Mouse (Mus musculus) frontal cortex, adult (tissue): Measurements from ENCODE around the gene Bloc1s5.
"Not testable (repeated sequence)": the region's sequence is repeated elsewhere in the genome, so short reads cannot be mapped to it uniquely, and the experiment has no call there.

ENCODE experiments used
- ATAC-seq: cut with Nextera tagmentation; 2 replicates; pipeline ENCODE4 v1.9.2; 2017; ENCODE audit warnings: mild to moderate bottlenecking, moderate library complexity, mixed read lengths; ENCODE audit not compliant: low TSS enrichment

Gene Bloc1s5

DNA sequence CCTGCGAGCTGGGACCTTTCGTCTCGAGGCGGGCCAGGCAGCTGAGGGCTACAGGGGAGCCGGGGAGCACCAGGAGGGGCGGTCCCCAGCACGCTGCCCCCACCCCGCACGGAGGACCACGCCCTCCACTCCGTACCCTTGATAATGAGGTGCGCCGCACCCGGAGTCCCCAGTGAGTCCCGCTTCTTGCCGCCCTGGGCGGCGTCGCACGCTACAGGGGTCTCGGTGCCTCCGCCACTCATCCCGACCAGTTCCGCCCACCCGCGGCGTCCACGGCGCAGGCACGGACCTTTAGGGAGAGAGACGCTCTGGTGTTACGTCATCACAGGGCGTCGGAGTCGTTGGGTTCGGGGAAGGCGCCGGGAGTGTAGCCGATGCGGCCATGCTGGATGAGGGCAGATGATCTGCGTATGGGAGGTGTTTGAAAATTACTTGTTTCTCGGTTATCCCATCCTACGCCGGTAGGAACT lies at the start of gene Bloc1s5:
Bloc1s5 (minus strand) TSS at position 310 of the 470 bp plus-strand sequence.
- ATAC-seq, result peak; percentile 91

DNA sequence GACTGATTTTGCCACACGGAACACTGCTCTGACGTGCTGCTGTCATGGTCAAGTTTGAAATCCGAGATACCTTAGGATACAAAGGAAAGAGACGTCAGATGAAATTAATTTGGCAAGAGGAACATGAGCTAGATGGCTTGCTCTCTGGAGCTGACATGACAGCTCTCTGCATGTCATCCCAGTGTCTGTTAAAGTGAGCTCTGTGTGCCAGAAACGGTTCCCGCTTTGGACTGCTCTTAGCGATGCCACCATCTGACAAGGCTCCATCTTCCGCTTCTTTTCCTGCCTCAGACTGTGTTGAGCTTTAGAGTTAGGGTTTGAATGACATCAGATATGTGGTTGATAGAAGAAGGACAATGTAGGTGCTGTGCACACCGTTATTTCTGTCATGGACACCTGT lies 37.4 kb upstream of the Bloc1s5 start:
- ATAC-seq, result no peak

DNA sequence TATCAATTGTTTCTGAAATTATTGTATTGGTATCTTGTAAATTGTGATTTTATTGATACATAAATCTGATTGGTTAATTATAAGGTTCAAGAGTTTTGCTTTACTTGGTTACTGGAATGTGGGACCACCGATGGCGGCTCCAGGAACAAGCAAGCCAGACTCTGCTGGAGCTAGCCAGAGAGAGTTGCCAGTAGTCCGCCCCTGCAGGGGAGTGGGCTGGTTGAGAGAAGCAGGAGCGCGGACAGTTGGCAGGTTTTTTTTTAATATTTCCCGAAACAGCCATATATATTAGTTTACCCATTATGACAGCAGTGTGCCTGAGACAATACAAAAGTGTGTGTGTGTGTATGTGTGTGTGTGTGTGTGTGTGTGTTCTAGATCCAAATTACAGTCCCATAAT lies 36.5 kb upstream of the Bloc1s5 start:
- not testable (repeated sequence) for ATAC-seq

DNA sequence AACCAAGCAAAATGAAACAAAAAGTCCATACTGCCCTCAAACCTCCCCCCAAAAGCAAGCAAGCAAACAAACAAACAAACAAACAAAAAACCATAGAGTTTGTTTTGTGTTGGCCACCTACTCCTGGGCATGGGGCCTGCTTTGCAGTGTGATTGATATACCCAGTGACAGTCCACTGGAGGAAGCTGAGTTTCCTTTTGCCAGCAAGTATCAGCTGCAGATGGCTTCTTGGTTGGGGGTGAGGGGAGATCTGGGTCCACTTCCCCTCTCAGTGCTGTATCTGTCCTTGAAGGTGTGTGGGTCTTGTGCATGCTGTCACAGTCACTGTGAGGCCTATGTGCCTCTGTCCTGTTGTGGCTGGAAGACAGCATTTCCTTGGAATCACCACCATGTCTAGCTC lies 35.1 kb upstream of the Bloc1s5 start:
- ATAC-seq, result no peak

DNA sequence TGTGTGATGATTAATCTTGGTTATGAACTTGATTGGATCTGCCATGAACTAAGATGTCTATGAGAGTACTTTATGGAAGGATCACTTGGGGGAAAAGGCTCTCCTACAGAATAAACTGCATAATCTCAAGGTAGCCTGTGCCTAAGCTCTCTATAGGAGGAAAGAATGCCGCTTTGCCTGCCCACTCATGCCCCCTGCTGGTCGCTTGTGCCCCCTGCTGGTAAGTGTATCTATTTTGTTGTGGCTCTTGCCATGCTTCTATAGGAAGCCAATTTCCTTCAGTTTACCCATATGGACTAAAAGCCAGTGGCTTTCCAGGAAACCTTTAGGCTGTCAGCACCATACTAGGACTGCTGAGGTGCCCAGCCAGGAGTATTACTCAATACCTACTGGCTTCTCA lies 33.6 kb upstream of the Bloc1s5 start:
- peak; percentile 57; the same call in 1 of the 2 replicates for ATAC-seq

DNA sequence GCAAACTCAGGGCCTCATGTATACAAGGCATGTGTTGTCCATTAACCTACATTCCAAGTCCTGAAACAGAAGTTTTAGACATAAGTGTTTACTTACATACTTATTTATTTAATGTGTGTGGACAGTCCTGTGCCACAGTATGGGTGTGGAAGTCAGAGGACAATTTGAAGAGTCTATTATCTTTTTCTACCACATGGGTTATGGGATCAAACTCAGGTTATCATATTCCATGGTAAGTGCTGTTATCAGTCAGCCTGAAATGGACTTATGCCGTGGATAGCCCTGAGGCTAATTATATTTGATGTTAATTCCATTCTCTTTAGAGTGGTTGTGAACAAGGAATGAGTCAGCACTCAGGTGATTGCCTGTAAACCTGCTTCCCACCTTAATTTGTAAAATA lies 29.8 kb upstream of the Bloc1s5 start:
- no peak for ATAC-seq

DNA sequence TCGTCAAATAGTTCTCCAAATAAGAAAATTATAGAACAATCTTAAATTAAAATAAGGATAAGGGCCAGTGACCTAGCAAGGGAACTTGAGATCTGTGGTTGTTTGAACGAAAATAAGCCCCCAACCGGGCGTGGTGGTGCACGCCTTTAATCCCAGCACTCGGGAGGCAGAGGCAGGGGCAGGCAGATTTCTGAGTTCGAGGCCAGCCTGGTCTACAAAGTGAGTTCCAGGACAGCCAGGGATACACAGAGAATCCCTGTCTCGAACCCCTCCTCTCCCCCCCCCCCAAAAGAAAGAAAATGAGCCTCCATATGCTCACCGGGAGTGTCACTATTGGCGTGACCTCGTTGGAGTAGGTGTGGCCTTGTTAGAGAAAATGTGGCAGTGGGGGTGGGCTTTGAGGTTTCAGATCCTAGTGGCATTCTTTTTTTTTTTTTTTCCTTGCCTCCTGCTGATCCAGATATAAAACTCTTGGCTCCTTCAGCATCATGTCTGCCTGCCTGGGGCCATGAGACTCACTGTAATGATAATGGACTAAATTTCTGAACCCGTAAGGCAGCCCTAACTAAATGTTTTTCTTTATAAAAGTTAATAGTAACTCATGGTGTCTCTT lies 24.7 kb upstream of the Bloc1s5 start:
- no peak for ATAC-seq

DNA sequence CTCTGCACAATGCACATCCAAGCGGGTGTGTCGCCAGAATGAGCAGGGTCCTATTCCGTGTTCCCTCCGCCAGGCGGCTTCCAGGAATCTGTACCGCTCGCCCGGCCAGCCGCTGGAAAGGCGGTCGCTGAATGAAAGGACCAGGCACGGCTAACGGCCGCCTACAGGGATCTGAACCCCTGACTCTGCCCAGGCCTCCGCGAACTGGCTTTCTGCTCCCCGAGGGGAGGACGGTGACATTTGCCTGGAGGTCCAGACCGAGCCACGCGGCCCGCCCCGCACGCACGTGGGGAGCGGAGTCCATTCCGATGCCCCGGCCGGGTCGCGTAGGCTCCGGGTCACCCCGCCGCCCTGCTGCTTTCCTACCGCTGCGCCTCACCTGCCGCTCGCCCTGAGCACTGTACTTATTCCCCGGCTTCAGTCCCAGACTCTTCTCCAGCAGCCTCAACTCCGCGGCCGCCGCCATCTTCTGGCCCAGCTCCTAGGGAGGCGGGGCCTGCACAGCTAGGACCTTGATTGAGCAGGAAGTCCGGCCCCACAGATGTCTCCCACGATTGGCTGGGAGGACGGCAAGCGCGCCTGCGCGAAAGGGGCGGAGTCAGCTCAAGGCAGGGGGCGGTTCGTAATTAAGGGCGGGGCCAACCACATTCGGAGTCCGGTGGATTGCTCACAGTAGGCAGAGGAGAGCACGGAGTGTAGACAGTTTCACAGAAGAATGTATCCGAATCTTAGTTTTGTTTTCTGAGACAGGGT lies 23.8 kb upstream of the Bloc1s5 start, which contains the start of gene Eef1e1:
Eef1e1 (minus strand) TSS at position 531 of the 753 bp plus-strand sequence.
- ATAC-seq, result peak; percentile 99

DNA sequence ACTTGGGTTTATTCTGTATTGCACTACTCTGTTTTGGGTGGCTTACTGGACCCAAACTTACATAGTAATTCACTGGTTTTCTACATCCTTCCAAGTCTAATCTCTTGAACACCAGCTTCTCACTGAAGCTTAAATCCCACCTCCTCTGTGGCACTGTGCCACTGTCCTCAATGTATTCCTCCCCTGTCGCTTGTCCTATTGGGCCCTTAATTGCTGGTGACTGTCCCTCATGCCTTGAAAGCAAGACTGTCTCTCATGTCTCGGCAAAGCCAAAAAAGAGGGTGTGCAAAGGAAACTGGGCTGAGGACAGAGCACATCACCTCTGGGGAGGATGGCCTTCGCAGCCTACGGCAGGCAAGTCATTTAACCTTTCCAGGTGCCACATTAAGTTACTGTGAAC lies 23.0 kb upstream of the Bloc1s5 start:
- ATAC-seq, result no peak

DNA sequence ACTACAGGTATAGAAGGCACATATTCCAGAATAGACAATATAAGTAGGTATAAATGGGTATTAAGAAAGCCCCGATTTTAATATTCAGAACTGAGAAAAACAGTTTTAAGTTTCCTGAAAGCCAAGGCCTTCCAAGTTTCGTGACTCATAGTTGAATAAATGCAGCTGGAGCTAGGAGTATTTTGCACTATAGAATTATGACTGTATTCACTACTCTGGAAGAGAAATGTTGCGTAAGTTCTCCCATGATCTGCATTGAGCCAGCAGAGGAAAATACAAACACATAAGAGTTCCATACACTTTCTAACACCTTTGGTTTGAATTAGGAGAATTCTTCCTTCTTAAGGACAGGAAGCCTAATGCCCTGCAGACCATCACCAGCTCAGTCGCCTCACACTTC lies 15.4 kb upstream of the Bloc1s5 start:
- ATAC-seq, result peak; percentile 69; the same call in 1 of the 2 replicates

DNA sequence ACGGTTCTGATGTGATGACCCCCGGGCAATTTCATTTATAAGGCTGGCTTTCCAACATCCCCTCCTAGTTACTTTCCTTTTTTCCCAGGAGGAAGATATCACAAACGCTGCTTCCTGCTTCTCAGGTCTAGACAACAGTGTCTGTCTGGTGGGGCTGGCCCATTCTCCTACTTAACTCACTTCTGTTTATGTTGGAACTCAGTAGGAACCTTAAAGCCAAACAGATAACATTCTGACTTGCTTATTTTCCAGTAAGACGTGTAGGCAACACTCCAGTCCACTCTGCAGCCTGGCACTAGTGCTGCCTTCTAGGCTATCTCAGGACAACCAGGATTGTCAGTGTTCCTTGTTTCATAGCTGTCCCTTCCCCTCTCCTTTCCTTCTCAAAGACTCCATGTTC lies 14.2 kb upstream of the Bloc1s5 start:
- ATAC-seq, result no peak

DNA sequence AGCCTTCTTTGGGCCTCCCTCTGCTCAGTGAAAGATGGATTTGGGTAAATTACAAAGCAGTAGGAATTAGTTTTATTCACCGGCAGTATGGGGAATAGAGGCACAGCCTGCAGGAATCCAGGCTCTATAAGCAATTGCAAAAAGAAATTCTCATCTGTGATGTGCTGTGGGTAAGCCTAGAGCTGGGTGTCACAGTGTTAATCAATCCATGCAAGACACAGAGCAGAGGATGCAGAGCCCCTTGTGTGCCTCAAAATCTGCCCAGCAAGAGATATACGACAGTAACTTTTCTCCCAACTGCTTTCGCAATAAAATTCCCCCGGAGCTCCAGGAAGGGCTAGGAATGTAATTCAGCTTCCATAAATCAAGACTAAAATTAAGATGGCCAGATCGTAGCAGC lies 6.5 kb upstream of the Bloc1s5 start:
- no peak for ATAC-seq

DNA sequence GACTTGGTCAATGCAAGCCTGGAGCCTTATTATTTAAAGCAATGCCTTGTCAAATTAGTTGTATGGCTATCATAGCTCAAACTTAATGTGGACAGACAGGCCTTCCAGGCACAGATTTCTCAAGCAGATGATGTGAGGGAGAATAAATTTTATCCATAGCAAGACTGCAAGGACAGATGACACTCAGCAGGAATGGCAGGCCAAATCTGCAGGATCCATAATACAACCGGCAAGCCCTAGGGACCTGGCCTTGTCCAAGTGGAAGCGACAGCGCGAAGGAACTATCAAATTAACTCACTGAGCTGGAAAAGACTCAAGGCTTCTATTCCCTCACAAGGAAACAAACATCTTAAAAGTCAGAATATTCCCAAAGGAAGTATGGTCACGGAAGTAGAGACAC lies 6.1 kb upstream of the Bloc1s5 start:
- ATAC-seq, result no peak

DNA sequence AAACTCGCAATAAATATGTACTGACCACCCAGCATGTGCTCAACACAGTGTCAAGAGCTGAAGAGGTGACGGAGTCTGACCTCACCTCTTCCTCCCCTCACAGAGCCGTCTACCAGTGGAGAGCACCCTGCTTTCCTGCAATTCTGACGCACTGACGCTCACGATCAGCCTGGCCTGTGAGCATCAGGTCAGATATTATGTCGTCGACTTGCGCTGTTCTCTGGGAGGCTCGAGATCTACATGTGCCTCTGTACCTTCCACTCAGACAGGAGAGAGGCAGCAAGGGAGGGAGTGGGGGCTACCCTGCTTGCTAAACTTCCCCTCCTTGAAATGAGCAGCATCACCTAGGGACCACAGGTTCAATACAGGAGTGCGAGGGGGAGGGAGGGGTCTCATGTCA lies 3.8 kb upstream of the Bloc1s5 start:
- no peak for ATAC-seq

DNA sequence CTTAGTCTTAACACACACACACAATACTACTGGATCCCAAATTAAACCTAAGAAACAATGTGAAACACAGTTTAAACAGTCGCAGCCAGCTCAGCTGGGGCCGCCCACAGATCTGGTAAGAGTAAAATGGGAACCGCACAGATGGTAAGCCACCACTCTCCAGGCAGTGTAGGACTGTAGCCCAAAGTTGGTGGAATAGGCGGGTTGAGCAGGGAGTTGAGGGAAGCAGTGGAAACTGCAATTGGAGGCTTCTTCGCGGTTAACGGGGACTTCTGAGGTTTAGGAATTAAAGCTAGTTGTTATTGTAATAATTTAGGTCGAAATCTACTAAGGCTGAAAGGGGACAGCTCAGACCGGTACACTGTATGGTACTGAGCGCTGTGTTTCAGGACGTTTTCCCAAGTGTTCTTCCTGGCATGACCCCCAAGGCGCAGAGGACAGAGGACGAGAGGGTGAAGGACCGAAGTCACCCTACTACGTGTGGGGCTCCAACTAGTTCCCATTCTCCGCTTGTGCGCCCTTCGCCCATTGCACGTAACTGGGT lies 581 bp downstream of the Bloc1s5 start:
- peak; percentile 87 for ATAC-seq

DNA sequence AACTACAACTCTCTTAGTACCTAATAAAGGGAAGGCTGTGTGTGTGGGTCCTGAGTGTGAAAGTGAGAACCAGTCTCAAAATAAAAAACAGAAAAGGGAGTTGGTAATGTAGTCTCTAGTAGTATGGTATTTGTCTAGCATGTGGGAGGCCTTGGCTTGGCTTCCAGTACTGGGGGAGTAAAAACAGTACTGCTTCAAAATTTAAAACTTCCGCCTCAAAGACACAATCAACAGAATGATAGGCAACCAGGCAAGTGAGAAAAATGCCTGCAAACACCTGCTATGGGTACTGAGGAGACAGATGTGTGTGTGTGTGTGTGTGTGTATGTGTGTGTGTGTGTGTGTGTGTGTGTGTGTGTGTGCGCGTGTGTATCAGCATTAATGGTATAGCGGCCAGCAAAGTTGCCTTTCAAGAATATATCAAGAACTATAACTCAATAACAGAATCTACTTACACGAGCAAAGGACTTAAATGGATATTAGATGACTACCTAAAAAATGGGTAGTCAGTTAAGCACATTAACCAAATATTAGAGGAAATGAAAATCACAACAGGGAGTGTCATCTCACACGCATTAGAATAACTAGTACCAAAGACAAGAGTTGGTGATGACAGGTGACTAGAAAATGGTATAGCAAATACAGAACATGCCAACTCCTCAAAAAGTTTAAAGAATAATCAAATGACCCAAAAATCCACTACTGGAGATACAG lies 1.5 kb downstream of the Bloc1s5 start:
- ATAC-seq, result peak; percentile 41

DNA sequence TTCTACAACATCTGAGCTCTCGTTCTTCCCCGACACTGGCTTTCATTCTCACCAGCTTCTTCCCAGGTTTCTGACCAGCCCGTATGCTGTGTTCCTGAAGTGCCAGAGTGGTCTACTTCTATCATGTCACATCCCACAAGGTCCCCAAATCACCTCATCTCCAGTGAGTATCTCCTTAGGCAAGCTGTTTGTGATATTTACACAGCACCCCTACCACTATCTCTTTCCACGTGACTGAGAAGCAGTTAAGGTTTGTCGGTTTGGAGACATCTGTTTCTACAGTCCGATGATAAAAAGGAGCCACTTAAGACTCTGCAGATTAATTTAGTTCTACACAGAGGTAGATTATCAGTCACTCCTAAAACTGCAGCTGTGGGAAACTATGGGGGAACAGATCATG lies 2.4 kb downstream of the Bloc1s5 start:
- no peak for ATAC-seq

DNA sequence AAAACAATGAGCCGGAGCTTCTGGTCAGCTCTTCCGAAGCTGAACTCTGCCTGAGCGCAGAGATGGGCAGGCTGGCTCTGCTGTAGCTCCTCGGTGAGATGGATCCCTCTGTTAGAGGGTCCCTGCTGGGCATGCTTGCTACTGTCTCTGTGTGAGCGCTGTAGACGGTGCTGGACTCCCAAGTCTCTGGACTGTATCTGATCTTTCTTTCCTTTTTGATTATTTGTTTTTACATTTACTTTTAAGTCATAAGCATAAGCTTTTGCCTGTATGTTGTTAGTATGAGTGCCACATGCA lies 8.7 kb downstream of the Bloc1s5 start:
- ATAC-seq, result no peak

DNA sequence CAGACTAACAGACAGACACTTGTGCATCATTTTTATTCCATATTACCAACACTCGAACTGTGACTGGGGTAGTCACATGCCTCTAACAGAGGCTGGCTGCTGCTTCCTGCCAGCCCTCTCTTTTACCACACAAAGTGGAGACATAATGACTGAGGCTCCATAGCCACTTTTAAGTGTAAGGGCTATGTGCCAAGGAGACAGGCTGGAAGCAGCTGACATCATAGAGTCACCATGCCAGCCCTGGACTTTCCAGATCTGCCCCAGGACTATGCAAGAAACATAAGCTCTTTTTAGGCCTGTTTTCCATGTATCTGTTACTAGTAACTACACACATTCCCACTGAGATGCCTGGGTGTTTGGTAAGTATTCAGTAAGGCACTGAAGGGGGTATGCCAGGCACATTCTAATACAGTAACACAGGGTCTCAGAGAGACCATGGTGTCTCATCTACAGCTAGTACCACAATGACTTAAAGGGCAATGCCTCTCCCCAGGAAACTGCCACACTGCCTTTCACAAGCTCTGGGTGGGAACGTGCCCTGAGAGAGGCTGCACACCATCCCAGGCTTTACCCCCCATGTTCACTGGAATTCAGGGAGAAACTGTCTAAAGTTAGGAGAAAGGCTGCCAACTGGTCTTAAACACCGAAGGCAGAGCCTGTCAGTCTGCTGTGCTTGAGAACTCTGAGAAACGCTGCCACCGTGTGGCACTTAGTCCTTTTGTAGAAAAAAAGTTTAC lies 9.2 kb downstream of the Bloc1s5 start:
- peak; percentile 57 for ATAC-seq

DNA sequence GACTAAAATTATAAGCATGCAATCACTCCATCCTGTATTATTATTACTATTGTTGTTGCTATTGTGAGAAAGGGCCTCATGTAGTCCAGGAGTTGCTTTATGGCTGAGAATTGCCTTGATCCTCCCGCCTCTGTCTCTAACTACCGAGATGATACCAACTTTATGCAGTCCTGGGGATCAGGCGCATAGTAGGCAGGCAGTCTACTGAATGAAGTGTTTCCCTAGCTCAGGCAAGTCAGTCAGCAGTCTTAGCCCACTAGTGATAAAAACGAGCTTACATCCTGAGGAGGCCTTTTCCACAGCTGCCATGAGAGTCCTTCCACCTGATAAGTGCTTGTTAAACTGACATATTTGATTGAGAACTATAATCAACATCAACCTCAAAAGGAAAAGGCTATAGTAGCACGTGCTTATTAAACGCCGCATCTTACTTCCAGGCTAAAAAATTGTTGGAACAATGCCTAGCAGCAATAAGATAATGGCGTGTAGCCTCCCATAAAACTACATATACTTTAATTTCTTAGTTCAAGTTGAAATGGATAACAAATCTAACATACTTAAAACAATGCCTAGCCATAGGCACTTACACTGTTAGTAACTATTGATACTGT lies 10.5 kb downstream of the Bloc1s5 start:
- ATAC-seq, result no peak

DNA sequence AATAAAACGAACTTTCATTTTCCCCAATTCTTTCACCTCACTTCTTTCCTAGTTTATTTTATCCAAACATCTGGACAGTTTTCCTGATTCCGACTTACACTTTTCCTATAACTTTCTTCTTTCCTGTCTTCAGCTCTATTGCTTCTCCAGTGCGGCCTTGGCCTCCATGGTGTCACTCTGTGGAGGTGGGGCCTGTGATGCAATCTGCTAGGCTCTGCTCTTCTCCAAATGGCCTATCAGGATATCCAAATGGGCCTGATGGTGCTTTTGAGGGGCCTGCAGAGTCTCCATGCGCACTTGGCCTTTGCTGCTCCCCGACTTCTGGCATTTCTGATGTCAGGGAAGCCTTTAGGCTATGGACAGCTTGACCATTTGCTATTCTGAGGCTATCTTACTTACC lies 11.6 kb downstream of the Bloc1s5 start:
- no peak for ATAC-seq
